Mouse (Mus musculus): ENCODE measurements around the gene Dmrt3. TPM values are rescaled to one million over a fixed set of nuclear protein-coding genes. Genes with fewer than 3 reads are reported as not detected.

Dmrt3 gene
- polyA plus RNA-seq, 1 experiment from 2014 or later: 1.8 TPM

DNA sequence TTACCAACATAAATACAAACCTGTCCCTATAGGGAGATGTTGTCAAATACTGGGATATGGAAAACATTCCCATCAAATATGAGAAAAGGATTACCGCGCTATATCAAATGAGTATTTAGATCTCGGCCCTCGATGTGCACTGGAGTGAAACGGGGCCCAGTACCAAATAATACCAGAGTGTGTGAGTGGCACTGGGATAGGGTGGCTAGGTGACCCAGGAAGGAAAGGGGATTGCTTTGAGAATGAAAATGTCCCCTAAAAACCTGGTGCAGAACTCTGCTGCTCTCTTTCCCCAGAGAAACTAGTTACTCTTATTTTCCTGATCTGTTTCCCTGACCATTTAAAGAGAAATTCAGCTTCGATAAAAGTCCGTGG lies 1.9 kb upstream of the Dmrt3 start:
- no peaks in the 10 kb centered on the region for H3K9me3 ChIP-seq (replicated peaks)
- H3K9ac ChIP-seq (replicated peaks): no peak overlapping the region
- H3K4me2 ChIP-seq: no peak overlapping the region
- no peak overlapping the region for H3K27ac ChIP-seq (replicated peaks)
- H3K27me3 ChIP-seq (replicated peaks): peaks cover 87% of the 10 kb centered on the region
- H3K36me3 ChIP-seq: no peaks in the 10 kb centered on the region
- peaks cover 23% of the 10 kb centered on the region for H3K4me1 ChIP-seq
- 2% methylated on average over 7 of the region's 7 CpGs for WGBS
- ATAC-seq (ENCODE audit: low FRiP score): no peak
- H3K4me3 ChIP-seq (replicated peaks): no peak overlapping the region

DNA sequence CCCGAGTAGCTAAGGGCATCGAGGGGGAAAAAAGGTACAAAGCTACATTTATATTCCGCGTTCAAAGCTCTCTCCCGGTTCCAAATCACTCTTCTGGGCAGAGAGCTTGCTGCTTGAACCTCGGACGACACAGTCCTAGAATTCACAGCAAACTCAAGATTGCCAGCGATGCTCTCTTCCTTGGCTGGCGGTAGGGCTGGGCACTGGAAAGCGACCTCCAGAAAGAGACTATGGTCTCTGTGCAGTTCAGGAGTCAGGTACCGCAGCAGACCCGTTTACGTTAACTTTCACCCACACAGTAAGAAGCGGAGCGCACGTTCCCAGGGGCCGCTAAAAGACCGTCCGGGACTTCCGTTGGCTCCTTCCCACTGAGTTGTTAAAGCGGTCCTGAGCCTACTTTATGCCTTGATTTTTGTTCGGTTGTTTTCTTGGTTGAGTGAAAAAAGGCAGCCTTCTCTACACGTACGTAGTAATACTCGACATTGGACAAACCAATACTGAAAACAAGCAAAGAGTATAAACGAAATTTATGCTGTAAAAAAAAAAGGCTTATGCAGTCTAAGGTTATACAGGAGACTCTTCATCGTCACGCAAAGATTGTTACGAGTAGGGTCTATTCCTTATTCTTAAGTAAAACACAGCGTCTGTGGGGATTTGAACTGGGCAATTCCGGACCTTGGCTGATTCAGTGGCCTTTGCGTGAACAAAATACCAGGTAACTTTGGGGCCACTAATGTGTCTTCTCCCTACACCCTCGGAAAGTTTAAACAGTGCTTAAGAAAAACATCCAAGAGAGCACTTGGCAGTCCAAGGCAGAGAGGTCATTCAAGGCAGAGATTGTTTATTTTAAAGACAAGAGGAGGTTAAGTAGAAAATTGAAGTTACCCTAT lies 895 bp upstream of the Dmrt3 start:
- Histone ChIP-seq H3K27ac (replicated peaks) (no peak overlapping the region), H3K27me3 (replicated peaks) (peaks cover 90% of the 10 kb centered on the region), H3K4me1 (peaks cover 23% of the 10 kb centered on the region), H3K9ac (replicated peaks) (no peak overlapping the region), H3K4me2 (no peak overlapping the region), H3K4me3 (replicated peaks) (no peak overlapping the region), H3K9me3 (replicated peaks) (no peaks in the 10 kb centered on the region), H3K36me3 (no peaks in the 10 kb centered on the region)
- under 1% methylated on average over 33 of the region's 33 CpGs for WGBS
- ATAC-seq (ENCODE audit: low FRiP score): no peak

DNA sequence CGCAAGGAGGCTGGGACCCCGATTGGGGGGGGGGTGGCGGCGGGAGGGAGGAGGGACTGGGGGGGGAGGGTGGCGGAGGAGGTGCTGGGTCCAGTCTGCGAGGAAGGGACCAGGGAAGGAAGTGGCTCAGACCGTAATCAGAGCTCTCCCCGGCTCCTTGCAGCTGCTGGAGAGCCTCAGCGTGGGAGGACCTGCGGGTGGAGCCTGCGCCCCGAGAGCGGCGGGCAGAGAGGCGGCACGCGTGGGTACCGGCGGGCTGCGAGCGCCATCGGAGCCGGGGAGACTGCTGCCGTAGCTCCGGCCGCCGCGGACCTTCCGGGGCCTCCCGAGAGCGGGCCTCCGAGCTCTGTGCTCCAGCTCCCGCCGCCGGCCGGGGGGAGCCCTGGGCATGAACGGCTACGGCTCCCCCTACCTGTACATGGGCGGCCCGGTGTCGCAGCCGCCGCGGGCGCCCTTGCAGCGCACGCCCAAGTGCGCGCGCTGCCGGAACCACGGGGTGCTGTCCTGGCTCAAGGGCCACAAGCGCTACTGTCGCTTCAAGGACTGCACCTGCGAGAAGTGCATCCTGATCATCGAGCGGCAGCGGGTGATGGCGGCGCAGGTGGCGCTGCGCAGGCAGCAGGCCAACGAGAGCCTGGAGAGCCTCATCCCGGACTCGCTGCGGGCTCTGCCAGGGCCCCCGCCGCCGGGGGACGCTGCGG lies 460 bp downstream of the Dmrt3 start:
- no peak overlapping the region for H3K9ac ChIP-seq (replicated peaks)
- 0 out of 2 replicates have a peak, but pooled peaks have one; percentile 39 for ATAC-seq (ENCODE audit: low FRiP score)
- H3K27ac ChIP-seq (replicated peaks): no peak overlapping the region
- H3K27me3 ChIP-seq (replicated peaks): peaks cover 91% of the 10 kb centered on the region
- peak overlapping the region; percentile 28 for H3K4me3 ChIP-seq (replicated peaks)
- H3K4me1 ChIP-seq: peaks cover 22% of the 10 kb centered on the region
- peak overlapping the region; percentile 49 for H3K4me2 ChIP-seq
- H3K36me3 ChIP-seq: no peaks in the 10 kb centered on the region
- under 1% methylated on average over 57 of the region's 71 CpGs for WGBS
- no peaks in the 10 kb centered on the region for H3K9me3 ChIP-seq (replicated peaks)

DNA sequence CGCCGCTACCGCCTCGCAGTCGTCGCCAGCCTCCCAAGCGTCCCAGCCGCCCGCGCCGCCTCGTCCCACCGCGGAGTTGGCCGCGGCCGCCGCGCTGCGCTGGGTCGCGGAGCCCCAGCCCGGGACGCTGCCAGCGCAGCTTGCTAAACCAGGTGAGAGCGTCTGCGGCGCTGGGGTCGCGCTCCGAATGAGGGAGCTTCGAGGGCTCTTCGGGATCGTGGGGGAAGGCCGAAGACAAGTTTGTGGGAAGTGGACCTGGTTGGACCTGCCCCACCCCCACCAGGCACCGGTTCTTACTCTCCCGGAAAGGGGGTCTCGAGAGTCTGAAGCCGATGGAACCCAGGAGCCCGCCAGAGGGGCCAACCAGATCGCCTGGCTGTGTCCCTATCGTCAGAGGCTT lies 1.0 kb downstream of the Dmrt3 start:
- Histone ChIP-seq H3K27ac (replicated peaks) (no peak overlapping the region), H3K36me3 (no peaks in the 10 kb centered on the region), H3K27me3 (replicated peaks) (peaks cover 91% of the 10 kb centered on the region), H3K4me3 (replicated peaks) (peak overlapping the region; percentile 28), H3K9ac (replicated peaks) (no peak overlapping the region), H3K9me3 (replicated peaks) (no peaks in the 10 kb centered on the region), H3K4me2 (peak overlapping the region; percentile 49), H3K4me1 (peaks cover 16% of the 10 kb centered on the region)
- no peak for ATAC-seq (ENCODE audit: low FRiP score)
- 2% methylated on average over 42 of the region's 42 CpGs for WGBS

DNA sequence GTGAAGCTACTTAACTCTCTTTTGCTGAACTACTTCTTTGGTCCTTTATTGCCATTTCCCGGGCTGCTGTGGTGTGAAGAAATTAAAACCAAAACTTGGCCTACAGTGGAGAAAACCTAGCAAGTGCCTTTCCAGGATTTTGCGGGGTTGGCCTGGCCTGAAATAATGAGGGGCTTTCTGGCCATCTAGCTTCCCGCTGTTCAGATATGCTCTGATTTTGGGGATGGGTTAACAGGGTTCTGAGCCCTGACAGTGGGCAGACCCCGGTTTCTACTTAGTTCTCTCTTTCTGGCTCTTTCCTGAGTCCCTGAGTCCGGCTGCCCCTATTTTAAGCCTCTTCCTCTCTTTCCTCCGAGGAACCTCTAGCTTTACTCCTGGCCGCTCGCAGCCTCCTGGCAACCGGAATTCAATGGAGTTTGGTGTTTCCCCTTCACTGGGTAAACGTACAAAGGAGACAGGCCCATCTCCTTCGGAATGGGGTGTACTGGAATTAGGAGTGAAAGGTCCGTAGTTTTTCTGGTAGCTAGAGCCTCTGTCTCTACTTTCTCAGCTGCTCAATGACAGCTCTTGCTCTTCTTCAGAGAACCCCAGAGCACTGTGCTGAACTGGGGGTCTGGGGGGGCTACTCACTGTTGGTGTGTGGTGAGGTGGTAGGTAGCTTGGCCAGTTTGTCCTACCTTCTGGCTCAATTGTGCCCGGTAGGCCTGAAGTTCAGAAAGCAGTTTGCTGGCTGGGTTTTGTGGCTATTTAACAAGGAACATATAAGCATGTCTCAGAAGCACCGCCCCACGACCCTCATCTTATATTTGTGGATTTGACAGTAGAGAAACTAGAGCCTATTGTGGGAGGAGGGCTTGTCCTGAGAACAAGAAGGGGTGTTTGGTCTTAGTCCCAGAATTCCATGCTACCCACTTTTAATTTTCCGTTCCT lies 2.0 kb downstream of the Dmrt3 start:
- Histone ChIP-seq H3K9me3 (replicated peaks) (no peaks in the 10 kb centered on the region), H3K4me2 (no peak overlapping the region), H3K27me3 (replicated peaks) (peaks cover 91% of the 10 kb centered on the region), H3K4me3 (replicated peaks) (no peak overlapping the region), H3K9ac (replicated peaks) (no peak overlapping the region), H3K27ac (replicated peaks) (no peak overlapping the region), H3K4me1 (peaks cover 13% of the 10 kb centered on the region), H3K36me3 (no peaks in the 10 kb centered on the region)
- WGBS: 2% methylated on average over 16 of the region's 16 CpGs
- ATAC-seq (ENCODE audit: low FRiP score): no peak

DNA sequence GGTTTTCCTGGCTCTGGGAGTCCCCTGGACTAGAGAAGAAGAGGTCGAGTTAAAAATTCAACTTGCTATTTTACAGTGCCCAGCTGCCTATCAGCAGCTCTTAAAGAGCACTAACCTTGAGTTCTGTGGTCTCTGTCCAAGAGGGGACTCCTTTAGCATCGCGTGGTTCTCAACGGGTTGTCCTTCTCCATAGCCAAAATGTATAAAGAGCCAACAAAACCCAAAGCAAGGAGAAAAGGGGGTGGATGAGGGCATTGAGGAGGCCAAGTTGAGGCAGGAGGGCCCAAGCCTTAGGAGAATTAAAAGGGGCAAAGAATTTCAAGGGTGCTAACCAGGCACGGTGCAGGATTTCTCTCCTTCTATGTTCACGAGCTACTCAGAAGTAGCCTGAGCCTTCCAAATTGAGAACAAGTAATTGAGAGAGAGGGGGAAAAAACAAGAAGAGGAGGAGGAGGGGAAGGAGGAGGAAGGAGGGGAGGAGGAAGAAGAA lies 2.8 kb downstream of the Dmrt3 start:
- no peak for ATAC-seq (ENCODE audit: low FRiP score)
- H3K4me3 ChIP-seq (replicated peaks): no peak overlapping the region
- peaks cover 91% of the 10 kb centered on the region for H3K27me3 ChIP-seq (replicated peaks)
- H3K36me3 ChIP-seq: no peaks in the 10 kb centered on the region
- WGBS: 3% methylated on average over 6 of the region's 6 CpGs
- H3K27ac ChIP-seq (replicated peaks): no peak overlapping the region
- H3K9ac ChIP-seq (replicated peaks): no peak overlapping the region
- no peaks in the 10 kb centered on the region for H3K9me3 ChIP-seq (replicated peaks)
- no peak overlapping the region for H3K4me2 ChIP-seq
- H3K4me1 ChIP-seq: peaks cover 13% of the 10 kb centered on the region

DNA sequence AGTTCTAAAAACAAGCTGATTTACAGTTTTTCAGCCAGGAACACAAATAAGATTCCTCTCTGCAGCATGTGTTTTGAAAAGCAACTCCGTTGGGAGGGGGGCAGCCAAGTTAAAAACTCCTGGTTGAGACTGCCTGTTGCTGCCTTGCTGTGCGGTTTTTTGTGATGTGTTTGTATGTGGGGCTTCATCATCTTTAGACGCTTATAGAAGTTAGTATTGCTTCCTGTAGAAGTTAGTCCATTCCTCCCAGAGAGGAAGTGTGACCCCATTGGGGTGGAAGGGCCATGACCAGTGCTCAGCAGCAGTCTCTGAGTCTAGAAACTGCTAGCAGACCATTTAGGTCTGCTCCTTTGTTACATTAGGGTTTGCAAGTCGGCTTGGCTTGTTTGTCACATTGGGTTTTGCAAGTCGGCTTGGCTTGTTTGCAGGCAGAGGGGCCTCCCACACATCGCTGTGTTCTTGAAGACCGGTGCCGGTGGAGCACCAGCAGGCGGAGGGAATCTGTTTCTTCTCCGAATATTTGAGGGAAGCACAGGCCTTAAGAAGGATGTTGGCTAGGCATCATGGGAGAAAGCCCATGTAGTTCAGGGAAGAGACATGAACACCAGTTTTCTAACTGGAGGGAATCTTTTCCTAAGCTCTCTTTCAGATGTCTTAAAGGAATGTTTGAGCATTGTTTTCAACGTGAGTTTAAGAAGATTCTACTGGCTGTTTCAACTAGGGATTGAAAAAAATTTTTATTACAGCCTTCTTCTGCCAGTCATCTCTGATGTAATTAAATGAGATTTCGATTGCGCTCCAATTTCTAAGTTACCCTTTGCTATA lies 3.6 kb downstream of the Dmrt3 start:
- Histone ChIP-seq H3K27me3 (replicated peaks) (peaks cover 91% of the 10 kb centered on the region), H3K36me3 (no peaks in the 10 kb centered on the region), H3K9me3 (replicated peaks) (no peaks in the 10 kb centered on the region), H3K9ac (replicated peaks) (no peak overlapping the region), H3K27ac (replicated peaks) (no peak overlapping the region), H3K4me3 (replicated peaks) (no peak overlapping the region), H3K4me2 (no peak overlapping the region), H3K4me1 (peaks cover 13% of the 10 kb centered on the region)
- no peak for ATAC-seq (ENCODE audit: low FRiP score)
- 6% methylated on average over 13 of the region's 13 CpGs for WGBS

DNA sequence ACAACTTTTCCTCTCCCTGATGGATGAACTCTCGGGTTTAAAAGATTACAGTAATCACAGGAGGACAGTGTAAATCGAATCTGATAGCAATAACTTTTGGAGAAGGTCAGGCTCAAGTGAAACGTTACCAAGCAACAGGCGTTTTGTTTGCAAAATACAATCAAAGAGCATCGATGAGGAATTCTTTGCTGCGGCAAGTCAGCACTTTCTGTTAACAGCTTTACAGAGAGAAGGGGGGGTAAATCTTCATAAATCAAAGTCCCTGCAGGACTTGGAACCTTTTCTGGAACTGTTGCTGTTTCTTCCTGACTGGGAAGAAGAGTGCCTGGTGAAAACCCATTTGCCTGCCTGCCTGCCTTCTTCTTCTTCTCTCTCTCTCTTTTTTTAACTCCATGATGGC lies 5.8 kb downstream of the Dmrt3 start:
- no peaks in the 10 kb centered on the region for H3K36me3 ChIP-seq
- no peak overlapping the region for H3K4me3 ChIP-seq (replicated peaks)
- no peak overlapping the region for H3K4me2 ChIP-seq
- peaks cover 5% of the 10 kb centered on the region for H3K4me1 ChIP-seq
- H3K9ac ChIP-seq (replicated peaks): no peak overlapping the region
- WGBS: 13% methylated on average over 6 of the region's 6 CpGs
- H3K9me3 ChIP-seq (replicated peaks): no peaks in the 10 kb centered on the region
- no peak for ATAC-seq (ENCODE audit: low FRiP score)
- H3K27ac ChIP-seq (replicated peaks): no peak overlapping the region
- H3K27me3 ChIP-seq (replicated peaks): peaks cover 98% of the 10 kb centered on the region

DNA sequence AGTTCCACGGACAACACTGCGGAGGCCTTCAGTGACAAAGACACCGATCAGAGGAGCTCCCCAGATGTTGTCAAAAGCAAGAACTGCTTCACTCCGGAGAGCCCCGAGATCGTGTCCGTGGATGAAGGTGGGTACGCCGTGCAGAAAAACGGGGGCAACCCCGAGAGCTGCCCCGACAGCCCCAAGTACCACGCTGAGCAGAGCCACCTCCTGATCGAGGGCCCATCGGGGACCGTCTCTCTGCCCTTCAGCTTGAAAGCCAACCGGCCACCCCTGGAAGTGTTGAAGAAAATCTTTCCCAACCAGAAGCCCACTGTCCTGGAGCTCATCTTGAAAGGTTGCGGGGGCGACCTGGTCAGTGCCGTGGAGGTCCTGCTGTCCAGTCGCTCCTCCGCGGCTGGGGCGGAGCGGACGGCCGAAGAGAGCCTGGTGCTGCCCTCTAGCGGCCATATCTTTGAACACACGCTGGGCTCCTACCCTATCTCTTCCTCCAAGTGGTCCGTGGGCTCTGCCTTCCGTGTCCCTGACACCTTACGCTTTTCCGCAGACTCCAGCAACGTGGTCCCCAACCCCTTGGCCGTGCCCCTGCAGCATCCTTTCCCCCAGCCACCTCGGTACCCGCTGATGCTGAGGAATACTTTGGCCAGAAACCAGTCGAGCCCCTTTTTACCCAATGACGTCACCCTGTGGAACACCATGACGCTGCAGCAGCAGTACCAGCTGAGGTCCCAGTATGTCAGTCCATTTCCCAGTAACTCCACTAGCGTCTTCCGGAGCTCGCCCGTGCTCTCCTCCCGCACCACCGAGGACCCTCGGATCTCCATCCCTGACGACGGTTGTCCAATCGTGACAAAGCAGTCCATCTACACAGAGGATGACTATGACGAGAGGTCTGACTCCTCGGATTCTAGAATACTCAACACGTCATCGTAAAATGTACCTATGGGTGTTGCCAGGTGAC lies 12.5 kb downstream of the Dmrt3 start:
- peak overlapping the region; percentile 55 for H3K4me2 ChIP-seq
- peaks cover 90% of the 10 kb centered on the region for H3K27me3 ChIP-seq (replicated peaks)
- H3K4me1 ChIP-seq: peaks cover 8% of the 10 kb centered on the region
- peak overlapping the region; percentile 32 for H3K4me3 ChIP-seq (replicated peaks)
- H3K36me3 ChIP-seq: no peaks in the 10 kb centered on the region
- H3K9ac ChIP-seq (replicated peaks): no peak overlapping the region
- H3K27ac ChIP-seq (replicated peaks): no peak overlapping the region
- 31% methylated on average over 54 of the region's 54 CpGs for WGBS
- no peaks in the 10 kb centered on the region for H3K9me3 ChIP-seq (replicated peaks)
- 0 out of 2 replicates have a peak, but pooled peaks have one; percentile 47 for ATAC-seq (ENCODE audit: low FRiP score)

DNA sequence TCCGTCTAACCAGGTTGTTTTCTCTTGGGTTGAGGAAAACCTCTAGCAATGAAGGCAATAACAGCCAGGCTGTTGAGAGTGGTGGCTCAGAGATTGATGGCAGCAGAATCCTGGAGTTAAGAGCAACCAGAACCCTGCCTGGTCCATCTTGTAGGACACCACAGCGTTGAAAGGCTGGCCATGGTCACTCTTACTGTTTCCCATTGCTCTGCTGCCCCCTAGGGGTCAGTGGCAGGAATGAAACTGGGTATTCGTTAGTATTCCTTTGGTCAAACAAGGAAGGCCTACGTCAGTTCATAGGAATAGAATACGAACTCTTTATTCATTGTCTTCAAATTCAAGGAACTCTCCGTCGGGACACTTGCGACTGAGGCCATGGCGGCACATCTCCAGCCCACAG lies 18.4 kb downstream of the Dmrt3 start:
- ATAC-seq (ENCODE audit: low FRiP score): 0 out of 2 replicates have a peak, but pooled peaks have one; percentile 57

More for the DNA sequence above, 18.4 kb downstream of the Dmrt3 start:
- H3K4me3 ChIP-seq (replicated peaks): no peak overlapping the region
- no peaks in the 10 kb centered on the region for H3K36me3 ChIP-seq
- H3K9ac ChIP-seq (replicated peaks): no peak overlapping the region
- WGBS: 10% methylated on average over 9 of the region's 9 CpGs
- H3K4me2 ChIP-seq: no peak overlapping the region
- H3K27me3 ChIP-seq (replicated peaks): peaks cover 58% of the 10 kb centered on the region
- H3K4me1 ChIP-seq: no peaks in the 10 kb centered on the region
- no peak overlapping the region for H3K27ac ChIP-seq (replicated peaks)
- H3K9me3 ChIP-seq (replicated peaks): no peaks in the 10 kb centered on the region
